Mouse (Mus musculus) regulatory T cell (primary cell): ENCODE results near the gene Gm49354.
"Not testable (repeated sequence)": the region's sequence is repeated elsewhere in the genome, so short reads cannot be mapped to it uniquely, and the experiment has no call there.

Source experiments
- in situ Hi-C: fragments of 300-600 bp; cut with MboI, MseI; formaldehyde crosslinking; loops from one replicate; pipeline ENCODE4 v1.15.1; 2025; ENCODE audit warnings: high pct_unique_total_duplicates

Gm49354 gene

GRCm38 (mm10) chr13:59768531-59768930 is 13.5 kb downstream of the Gm49354 start:
- in situ Hi-C loops = loop anchor here (10.0 kb wide), 1 partner anchor 1644 kb away; the partner anchor contains the start of gene Hnrnpa0

DNA sequence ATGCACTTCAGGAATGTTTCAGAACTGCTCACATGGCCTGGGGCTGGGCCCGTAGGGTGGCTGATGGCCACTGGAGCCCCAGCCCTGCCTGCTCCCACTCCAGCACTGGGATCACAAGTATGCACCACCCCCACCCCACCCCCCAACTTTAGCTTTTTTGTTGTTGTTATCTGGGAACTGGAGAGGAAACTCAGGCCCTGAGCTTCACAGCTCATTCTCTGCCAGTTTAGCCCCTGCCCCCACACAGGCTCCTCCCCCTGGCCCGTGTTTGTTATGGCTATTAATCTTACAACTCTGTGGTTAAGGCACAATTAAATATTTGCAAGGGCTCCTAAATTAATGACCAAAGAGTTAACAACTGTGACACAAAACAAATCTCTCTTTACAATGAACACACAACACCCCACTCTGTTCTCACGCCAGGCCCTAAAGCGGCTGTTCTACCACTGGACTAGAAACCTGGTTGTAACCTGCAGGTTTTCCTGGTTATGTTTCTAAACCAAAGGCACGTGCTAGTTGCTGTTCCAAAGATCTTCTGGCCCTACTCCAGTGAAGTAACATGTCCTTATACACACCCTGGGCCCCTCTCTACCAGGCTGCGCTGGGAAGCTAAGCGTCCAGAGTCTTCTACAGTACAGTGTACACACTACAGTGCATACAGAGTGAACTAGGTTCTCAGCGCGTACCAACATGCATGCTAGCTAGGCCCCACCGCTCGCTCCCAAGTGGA is 15.1 kb downstream of the Gm49354 start:
- in situ Hi-C loops = loop anchor here (10.0 kb wide), 1 partner anchor 1642 kb away; the partner anchor contains the start of gene Hnrnpa0

GRCm38 (mm10) chr13:59762791-59763190 is 19.3 kb downstream of the Gm49354 start:
- in situ Hi-C loops = loop anchor here (10.0 kb wide), 1 partner anchor 1638 kb away; the partner anchor contains the start of gene Hnrnpa0

GRCm38 (mm10) chr13:59756906-59757305 is 25.1 kb downstream of the Gm49354 start:
- in situ Hi-C loops = no loop called here

GRCm38 (mm10) chr13:59750310-59750709 is 31.7 kb downstream of the Gm49354 start:
- in situ Hi-C loops = no loop called here

DNA sequence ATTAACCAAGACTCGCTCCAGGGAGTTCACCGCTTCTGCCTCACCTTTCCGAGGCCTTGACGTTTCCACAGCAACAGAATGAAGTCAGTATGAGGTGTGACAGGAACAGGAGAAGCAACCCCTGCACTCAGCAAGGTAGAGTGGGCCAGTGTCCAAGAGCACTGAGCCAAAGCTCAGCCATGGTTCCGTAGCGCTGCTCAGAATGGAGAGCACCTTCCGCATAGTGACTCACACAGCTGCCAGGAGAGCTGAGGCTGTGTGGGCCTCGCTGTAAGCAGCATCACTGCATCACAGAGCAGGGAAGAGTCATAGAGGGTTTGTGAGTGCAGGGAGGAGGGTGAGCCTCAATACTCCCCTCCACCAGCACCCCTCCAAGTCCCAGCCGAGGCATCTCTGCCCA is 35.3 kb downstream of the Gm49354 start, which contains the start of gene 1700014D04Rik:
1700014D04Rik (minus strand) TSS at position 42 of the 400 bp plus-strand sequence.
- in situ Hi-C loops = no loop called here

- in situ Hi-C loops = no loop called here
Observed at GRCm38 (mm10) chr13:59746164-59746563, 35.9 kb downstream of the Gm49354 start.

GRCm38 (mm10) chr13:59745462-59745861 is 36.6 kb downstream of the Gm49354 start:
- in situ Hi-C loops = no loop called here

- in situ Hi-C loops = no loop called here
Observed at GRCm38 (mm10) chr13:59741697-59742096, 40.3 kb downstream of the Gm49354 start.

GRCm38 (mm10) chr13:59741096-59741495 is 40.9 kb downstream of the Gm49354 start:
- in situ Hi-C loops = no loop called here

DNA sequence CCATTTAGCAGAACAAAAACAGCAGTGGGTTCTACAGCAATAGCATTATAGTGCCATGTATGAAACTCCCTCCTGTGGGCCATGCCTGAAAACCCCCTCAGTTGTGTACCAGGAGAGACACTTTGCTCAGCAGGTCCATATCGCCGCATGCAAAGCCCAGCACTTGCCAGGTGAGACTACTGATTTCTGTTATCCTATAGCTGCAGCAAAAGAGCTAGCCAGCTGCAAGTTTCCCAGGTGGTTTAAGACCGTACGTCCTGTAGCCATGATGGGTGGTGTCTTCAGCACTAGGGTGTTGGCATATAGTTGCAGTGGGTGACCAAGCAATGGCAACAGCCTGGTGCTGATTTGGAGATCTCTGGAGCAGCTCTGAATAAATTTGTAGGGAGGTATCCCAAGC is 42.6 kb downstream of the Gm49354 start:
- in situ Hi-C loops = no loop called here

GRCm38 (mm10) chr13:59738455-59738854 is 43.6 kb downstream of the Gm49354 start:
- in situ Hi-C loops = no loop called here

GRCm38 (mm10) chr13:59735190-59735589 is 46.9 kb downstream of the Gm49354 start:
- in situ Hi-C loops = no loop called here

GRCm38 (mm10) chr13:59734347-59734746 is 47.7 kb downstream of the Gm49354 start:
- in situ Hi-C loops = not testable (repeated sequence)

GRCm38 (mm10) chr13:59733936-59734335 is 48.1 kb downstream of the Gm49354 start:
- in situ Hi-C loops = no loop called here

GRCm38 (mm10) chr13:59731652-59732051 is 50.4 kb downstream of the Gm49354 start, which contains the start of gene Spata31d1d:
TSS of gene Spata31d1d (minus strand) at chr13:59731752.
- in situ Hi-C loops = no loop called here

DNA sequence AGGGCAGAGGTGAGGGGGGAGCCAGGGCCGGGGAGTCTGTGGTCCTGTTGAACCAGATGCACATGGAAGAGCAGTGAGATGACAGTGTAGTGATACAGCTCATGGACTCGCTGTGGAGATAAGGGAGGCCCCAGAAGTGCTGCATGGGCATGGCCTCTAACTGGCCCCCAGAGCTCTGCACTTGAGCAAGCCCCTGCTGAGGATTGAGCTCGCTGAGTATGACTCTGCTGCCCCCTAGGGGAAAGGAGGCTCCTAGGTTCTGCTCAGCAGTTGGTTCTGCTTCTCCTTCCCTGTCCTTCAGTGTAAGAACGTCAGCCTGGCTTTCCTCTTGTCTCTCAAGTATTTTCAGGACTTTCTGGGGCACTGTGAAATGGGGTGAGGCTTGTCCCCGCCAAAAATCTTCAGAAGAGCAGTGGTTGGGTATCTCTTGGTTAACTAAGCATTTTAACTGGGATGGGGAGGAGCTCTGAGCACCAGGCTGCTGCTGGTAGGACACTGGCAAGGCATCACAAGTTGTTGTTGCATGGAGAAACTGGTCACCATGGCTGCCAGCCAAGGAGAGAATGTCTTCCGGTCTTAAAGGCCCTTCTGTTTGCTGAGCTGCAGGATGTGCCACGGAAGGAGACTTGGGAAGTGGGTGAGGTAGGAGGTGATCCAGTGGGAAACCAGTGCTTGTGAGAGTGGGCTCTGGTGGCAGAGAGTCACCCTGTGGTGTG is 53.5 kb downstream of the Gm49354 start:
- in situ Hi-C loops = no loop called here

DNA sequence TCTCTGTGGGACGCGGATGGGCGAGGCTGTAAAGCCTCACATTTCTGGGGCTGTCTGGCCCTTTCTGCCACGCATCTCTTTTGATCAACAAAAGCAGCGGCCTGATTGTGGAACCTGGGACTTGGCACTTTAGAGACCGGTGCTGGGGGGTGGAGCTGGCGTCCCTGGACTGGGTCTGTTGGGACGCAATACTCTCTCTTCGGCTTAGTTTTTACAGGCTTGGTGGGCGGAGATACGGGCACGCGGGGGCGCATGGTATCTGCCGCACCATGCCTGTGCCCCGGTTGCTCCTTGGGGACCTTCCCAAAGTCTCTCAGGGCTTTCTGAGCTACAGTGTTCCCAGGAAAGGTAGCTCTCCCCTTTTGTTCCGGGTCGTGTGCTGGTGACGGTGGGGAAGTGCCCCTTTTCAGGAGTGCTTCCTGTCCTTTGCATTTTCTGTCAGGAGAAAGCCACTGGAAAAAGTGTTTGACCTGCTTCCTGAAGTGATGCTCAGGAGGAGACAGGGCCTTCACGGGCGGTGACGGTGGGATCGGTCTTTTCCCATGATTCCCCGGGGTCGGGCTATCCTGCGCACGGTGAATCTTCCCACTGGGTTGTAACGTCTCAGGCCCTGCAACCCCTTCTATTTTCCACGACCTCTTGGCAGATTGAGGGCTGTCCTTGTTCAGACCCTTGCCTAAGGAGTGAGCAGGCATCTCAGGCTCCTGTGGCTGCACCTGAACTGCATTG is 55.7 kb downstream of the Gm49354 start:
- in situ Hi-C loops = no loop called here

DNA sequence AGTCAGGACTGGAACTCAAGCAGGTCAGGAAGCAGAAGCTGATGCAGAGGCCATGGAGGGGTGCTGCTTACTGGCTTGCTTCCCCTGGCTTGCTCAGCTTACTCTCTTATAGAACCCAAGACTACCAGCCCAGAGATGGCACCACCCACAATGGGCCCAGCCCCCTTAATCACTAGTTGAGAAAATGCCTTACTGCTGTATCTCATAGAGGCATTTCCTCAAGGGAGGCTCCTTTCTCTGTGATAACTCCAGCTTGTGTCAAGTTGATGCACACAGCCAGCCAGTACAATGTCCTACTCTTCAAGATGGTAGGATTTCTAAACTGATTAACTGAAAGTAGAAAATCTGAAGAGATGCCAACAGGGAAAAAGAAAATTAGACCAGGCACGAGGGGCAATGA is 60.0 kb downstream of the Gm49354 start:
- in situ Hi-C loops = loop anchor here (5.0 kb wide), 1 partner anchor 40 kb away; no protein-coding TSS in a partner anchor

DNA sequence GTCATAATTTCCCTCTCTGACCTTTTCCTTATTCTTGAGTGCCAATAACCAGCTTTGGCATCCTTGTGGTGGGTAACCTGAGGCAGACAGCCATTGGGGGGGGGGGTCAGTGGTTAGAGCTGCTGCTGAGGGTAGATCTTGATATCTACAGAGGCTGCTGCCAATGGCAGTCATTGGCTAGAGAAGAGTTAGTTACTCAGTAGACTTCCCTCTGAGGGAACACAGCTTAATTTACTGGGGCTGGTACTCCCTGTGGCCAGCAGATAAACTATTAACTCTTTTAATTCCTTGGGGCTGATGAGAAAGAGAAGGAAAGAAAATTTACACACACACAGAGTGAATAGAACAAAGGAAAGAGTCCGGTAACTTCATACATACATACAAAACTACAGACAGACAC is 62.6 kb downstream of the Gm49354 start:
- in situ Hi-C loops = no loop called here

GRCm38 (mm10) chr13:59718857-59719440 is 63.1 kb downstream of the Gm49354 start:
- in situ Hi-C loops = not testable (repeated sequence)
